Mouse (Mus musculus) neural tube, embryonic 14.5 days (tissue): ENCODE data around the gene Otulinl. TPM values are rescaled to one million over a fixed set of nuclear protein-coding genes. Genes with fewer than 3 reads are reported as not detected.

Experiments
- ATAC-seq: fragments of 200-750 bp; cut with Nextera tagmentation; 2 replicates; pipeline ENCODE4 v1.8.0; 2017; ENCODE audit warnings: low read depth, mild to moderate bottlenecking, moderate TSS enrichment, moderate library complexity
- H3K27ac ChIP-seq: fragments of 300-500 bp; sonication (generic); 2 replicates; pipeline ENCODE4 v1.5.1; 2014; ENCODE audit warnings: low read depth, mild to moderate bottlenecking, control low read depth, low read length, moderate library complexity, mixed read lengths
- H3K27me3 ChIP-seq: fragments of 300-500 bp; sonication (generic); 2 replicates; pipeline ENCODE4 v1.6.1; 2014; ENCODE audit warnings: low read length; ENCODE audit not compliant: control insufficient read depth, insufficient read depth
- H3K36me3 ChIP-seq: fragments of 300-500 bp; sonication (generic); 2 replicates; pipeline ENCODE4 v1.6.1; 2014; ENCODE audit warnings: low read length, mixed read lengths; ENCODE audit not compliant: control insufficient read depth, insufficient read depth
- H3K4me1 ChIP-seq: fragments of 300-500 bp; sonication (generic); 2 replicates; pipeline ENCODE4 v1.6.1; 2014; ENCODE audit warnings: low read length; ENCODE audit not compliant: control insufficient read depth, insufficient read depth
- H3K4me2 ChIP-seq: fragments of 300-500 bp; sonication (generic); 2 replicates; pipeline ENCODE4 v1.6.1; 2014; ENCODE audit warnings: mild to moderate bottlenecking, low read depth, low read length, control low read depth
- H3K4me3 ChIP-seq: fragments of 300-500 bp; sonication (generic); 2 replicates; pipeline ENCODE4 v1.5.1; 2014; ENCODE audit warnings: low read depth, low read length, control low read depth, mixed read lengths
- H3K9ac ChIP-seq: fragments of 300-500 bp; sonication (generic); replicated peaks from 2 replicates; pipeline ENCODE4 v1.6.1; 2014; ENCODE audit warnings: low read depth, mild to moderate bottlenecking, control low read depth, low read length, mixed read lengths
- H3K9me3 ChIP-seq: fragments of 300-500 bp; sonication (generic); 2 replicates; pipeline ENCODE4 v1.6.1; 2016; ENCODE audit warnings: low read length; ENCODE audit not compliant: control insufficient read depth
- WGBS: fragments of 180-500 bp; shearing (Covaris S2); extraction: QIAGEN DNeasy Blood & Tissue Kit; methylation state at CpG from one replicate; pipeline ENCODE4 v1.1.7; 2014; 5-methylcytosine and 5-hydroxymethylcytosine counted together
- polyA plus RNA-seq: library from polyadenylated mRNA; unstranded; fragments of >200 nt; fragmentation: Nextera tagmentation; extraction: Ambion mirVana; gene quantifications from 2 replicates; pipeline ENCODE4 v1.2.1, GENCODE M21; 2014

Otulinl gene
- polyA plus RNA-seq, 1 experiment from 2014 or later: 11.2 TPM

DNA sequence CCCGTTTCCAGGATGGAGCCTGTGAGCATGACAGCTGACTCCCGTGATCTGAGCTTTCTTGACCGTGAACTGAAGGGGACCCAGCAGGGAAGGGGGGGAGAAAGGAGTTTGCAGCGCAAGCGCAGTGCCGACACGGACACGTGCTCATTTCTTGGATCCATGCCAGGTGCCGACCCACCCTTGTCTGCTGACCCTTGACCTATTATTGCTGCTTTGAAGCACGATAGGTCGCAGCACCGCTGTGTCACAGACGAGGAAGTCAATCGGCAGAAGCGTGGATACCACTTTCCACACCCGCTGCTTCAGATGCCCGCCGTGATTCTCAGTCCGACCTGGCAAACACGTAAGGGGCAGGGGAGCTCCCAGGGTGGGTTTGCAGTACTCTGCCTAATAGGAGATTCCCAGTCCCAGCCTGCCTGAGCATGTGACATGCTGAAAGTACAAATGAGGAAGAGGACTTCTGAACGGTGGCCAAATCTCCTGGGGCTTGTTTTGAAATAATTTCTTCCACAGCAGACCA is 15.9 kb downstream of the Otulinl start:
- no peaks in the 10 kb centered on the region for H3K27me3 ChIP-seq
- WGBS: 47% methylated on average over 21 of the region's 21 CpGs
- H3K4me1 ChIP-seq: no peaks in the 10 kb centered on the region
- no peak overlapping the region for H3K9ac ChIP-seq
- no peak overlapping the region for H3K4me3 ChIP-seq
- no peaks in the 10 kb centered on the region for H3K36me3 ChIP-seq
- peak overlapping the region; percentile 34 for H3K4me2 ChIP-seq
- no peaks in the 10 kb centered on the region for H3K9me3 ChIP-seq
- no peak overlapping the region for H3K27ac ChIP-seq
- peak; percentile 52 for ATAC-seq

DNA sequence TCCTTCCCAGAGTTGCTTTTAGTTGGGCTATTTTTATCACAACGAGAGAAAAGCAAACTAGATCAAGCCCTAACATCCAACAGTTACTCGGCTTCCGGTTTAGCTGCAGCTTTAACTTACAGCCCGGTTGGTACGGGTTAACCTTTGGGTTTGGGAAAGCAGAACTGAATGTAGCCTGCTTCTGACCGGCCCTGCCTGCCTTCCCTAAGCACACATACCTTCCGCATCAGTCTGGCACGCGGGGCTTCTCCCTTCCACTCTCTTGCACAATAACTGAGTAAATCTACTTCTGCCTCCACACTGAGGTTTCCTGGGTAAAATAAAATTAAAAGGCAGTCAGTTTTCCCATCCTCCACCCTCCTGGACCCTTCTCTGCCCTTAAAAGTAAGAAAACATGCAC is 17.3 kb downstream of the Otulinl start:
- Histone ChIP-seq H3K27ac (no peak overlapping the region), H3K9me3 (no peaks in the 10 kb centered on the region), H3K27me3 (no peaks in the 10 kb centered on the region), H3K4me1 (no peaks in the 10 kb centered on the region), H3K9ac (no peak overlapping the region), H3K4me2 (no peak overlapping the region), H3K4me3 (no peak overlapping the region), H3K36me3 (no peaks in the 10 kb centered on the region)
- ATAC-seq: no peak
- 93% methylated on average over 9 of the region's 9 CpGs for WGBS

DNA sequence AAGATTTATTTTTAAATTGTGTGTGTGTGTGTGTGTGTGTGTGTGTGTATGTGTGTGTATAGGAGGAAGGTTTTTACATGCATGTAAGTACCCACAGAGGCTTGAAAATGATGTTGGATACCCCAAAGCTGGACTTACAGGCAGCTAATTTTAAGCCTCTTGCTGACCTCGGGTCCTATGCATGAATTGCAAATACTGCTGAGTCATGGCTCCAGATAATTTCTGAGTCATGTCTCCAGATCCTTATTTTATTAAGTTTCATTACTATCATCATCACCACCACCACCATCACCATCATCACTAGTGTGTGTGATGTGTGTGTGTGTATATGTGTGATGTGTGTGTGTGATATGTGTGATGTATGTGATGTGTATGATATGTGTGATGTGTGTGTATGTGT is 18.7 kb downstream of the Otulinl start:
- Histone ChIP-seq H3K27ac (no peak overlapping the region), H3K9me3 (no peaks in the 10 kb centered on the region), H3K4me3 (no peak overlapping the region), H3K9ac (no peak overlapping the region), H3K4me1 (no peaks in the 10 kb centered on the region), H3K36me3 (no peaks in the 10 kb centered on the region), H3K27me3 (no peaks in the 10 kb centered on the region), H3K4me2 (no peak overlapping the region)
- ATAC-seq: no peak
- WGBS: 67% methylated on average over 1 of the region's 1 CpGs

DNA sequence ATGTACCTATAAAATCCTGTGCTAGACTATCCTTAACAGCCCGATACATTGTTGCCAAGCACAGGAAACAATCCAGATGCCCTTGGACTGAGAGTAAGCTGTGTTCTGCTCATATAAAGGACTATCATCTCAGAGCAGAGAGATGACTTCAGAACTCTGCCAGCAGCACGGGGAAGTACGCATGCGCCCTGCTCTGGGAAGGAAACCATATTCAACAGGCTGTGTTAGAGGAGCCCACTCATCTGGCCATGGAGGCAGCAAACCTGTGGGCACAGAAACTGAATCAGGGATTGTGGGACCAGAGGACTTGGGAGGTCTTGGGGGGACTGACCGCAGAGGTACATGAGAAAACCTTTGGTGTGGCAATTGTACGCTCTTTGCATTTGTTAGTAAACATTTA is 19.7 kb downstream of the Otulinl start:
- no peak overlapping the region for H3K4me3 ChIP-seq
- H3K4me2 ChIP-seq: no peak overlapping the region
- H3K36me3 ChIP-seq: no peaks in the 10 kb centered on the region
- H3K4me1 ChIP-seq: no peaks in the 10 kb centered on the region
- ATAC-seq: no peak
- no peak overlapping the region for H3K27ac ChIP-seq
- no peak overlapping the region for H3K9ac ChIP-seq
- no peaks in the 10 kb centered on the region for H3K27me3 ChIP-seq
- no peaks in the 10 kb centered on the region for H3K9me3 ChIP-seq
- 90% methylated on average over 6 of the region's 6 CpGs for WGBS

DNA sequence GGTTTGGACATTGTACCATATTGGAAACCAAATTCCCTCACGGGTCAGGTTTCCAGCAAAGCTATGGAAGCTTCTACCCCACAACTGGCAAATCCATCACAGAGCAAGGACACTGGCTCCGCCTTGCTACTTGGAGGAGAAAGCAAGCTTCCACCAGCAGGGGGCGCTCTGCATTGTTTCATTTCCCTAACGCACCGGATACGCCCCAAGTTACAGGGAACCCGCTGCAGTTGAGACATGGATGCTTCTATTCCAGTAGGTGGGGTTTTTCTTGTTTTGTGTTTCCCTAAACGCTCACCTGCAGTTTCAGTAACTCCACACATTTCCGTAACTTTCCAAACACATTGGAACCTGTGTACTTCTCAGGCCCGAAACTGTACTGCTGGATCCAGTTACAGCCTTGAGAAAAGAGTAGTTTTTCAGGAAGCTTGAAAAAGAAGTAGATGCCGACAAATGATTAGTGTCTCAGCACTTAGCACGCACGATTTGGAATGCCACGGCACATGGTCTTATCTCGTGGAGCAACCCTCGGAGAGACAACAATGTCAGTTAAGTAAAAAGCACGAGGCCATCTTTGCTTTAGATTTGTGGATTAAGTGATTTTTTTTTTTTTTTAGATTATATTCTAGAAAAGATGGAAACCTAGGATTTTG is 21.7 kb downstream of the Otulinl start:
- H3K27me3 ChIP-seq: no peaks in the 10 kb centered on the region
- 48% methylated on average over 17 of the region's 17 CpGs for WGBS
- H3K4me2 ChIP-seq: no peak overlapping the region
- no peak overlapping the region for H3K9ac ChIP-seq
- no peaks in the 10 kb centered on the region for H3K4me1 ChIP-seq
- H3K9me3 ChIP-seq: no peaks in the 10 kb centered on the region
- no peak overlapping the region for H3K4me3 ChIP-seq
- no peak overlapping the region for H3K27ac ChIP-seq
- ATAC-seq: peak; percentile 65; the same call in 1 of the 2 replicates
- no peaks in the 10 kb centered on the region for H3K36me3 ChIP-seq

DNA sequence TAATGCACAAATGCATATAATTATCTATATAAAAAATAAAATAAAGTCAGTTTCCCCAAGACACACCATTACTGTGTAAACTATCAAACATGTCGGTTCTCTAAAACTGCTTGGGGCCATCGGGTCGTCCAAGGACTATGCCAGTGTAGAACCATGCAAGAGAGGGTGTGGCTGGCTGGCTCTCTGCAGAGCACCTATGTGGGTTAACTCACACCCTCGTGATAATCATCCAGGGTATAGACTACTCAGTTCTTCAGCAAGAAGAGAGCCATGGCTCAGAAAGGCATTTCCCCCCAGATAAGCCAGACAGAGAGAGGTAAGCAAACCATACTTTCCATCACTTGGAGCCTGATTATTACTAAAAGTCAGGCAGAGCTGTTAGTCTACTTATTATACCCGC is 22.2 kb downstream of the Otulinl start:
- Histone ChIP-seq H3K27ac (no peak overlapping the region), H3K36me3 (no peaks in the 10 kb centered on the region), H3K4me3 (no peak overlapping the region), H3K9me3 (no peaks in the 10 kb centered on the region), H3K4me2 (no peak overlapping the region), H3K27me3 (no peaks in the 10 kb centered on the region), H3K9ac (no peak overlapping the region), H3K4me1 (no peaks in the 10 kb centered on the region)
- ATAC-seq: no peak
- WGBS: 86% methylated on average over 5 of the region's 5 CpGs

DNA sequence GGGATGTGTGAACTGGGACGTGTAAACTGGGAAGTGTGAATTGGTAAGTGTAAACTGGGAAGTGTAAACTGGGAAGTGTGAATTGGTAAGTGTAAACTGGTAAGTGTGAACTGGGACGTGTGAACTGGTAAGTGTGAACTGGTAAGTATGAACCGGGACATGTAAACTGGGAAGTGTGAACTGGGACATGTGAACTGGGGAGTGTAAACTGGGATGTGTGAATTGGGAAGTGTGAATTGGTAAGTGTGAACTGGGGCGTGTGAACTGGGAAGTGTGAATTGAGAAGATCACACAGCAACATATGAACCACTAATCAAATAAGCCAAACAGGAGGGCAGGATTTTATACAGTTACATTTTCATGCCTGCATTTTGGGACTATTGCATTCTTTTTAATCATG is 23.0 kb downstream of the Otulinl start:
- H3K4me2 ChIP-seq: no peak overlapping the region
- H3K27ac ChIP-seq: no peak overlapping the region
- ATAC-seq: no peak
- WGBS: 94% methylated on average over 4 of the region's 4 CpGs
- H3K4me1 ChIP-seq: no peaks in the 10 kb centered on the region
- H3K4me3 ChIP-seq: no peak overlapping the region
- no peaks in the 10 kb centered on the region for H3K9me3 ChIP-seq
- no peaks in the 10 kb centered on the region for H3K36me3 ChIP-seq
- no peak overlapping the region for H3K9ac ChIP-seq
- H3K27me3 ChIP-seq: no peaks in the 10 kb centered on the region

DNA sequence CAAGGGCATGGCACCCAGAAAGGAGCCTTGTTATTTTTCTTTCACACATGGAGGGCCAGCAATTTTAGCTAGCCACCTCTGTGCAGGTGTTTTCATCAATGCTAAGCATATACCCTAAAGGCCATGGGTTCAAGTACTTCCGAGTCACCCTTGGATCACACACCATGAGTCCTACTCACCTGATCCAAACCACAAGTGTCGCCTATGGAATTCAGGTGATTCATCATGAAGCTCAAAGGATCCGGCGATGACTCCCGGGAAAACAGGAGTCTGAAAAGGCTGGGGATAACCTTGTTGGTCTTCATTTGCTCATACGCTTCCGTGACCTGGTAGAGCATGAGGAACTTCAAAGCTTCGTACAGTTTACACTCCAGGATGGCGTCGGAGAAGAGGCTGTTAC is 23.5 kb downstream of the Otulinl start:
- H3K27me3 ChIP-seq: no peaks in the 10 kb centered on the region
- no peak overlapping the region for H3K4me3 ChIP-seq
- no peak overlapping the region for H3K27ac ChIP-seq
- H3K9me3 ChIP-seq: no peaks in the 10 kb centered on the region
- no peak overlapping the region for H3K4me2 ChIP-seq
- H3K4me1 ChIP-seq: no peaks in the 10 kb centered on the region
- ATAC-seq: no peak
- no peaks in the 10 kb centered on the region for H3K36me3 ChIP-seq
- 97% methylated on average over 10 of the region's 10 CpGs for WGBS
- no peak overlapping the region for H3K9ac ChIP-seq

DNA sequence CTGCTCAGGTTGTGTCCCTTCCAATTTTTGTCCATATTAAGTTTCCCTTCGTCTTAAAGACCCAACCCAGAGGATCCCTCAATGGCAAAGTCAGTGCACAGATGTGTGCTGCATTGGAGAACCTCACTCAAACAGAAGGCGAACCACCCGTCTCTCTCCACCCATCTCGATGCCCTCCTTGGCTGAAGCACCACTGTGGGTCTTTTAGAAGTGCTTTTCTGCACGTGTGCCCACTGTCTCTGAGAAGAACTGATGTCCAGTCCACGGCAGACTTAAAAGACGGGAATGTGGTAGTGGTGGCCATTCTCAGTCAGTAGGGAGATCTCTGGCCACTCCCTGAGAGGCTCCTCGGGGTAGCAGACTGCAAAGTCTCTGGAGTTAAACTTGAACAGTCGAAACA is 24.8 kb downstream of the Otulinl start:
- Histone ChIP-seq H3K4me1 (no peaks in the 10 kb centered on the region), H3K4me3 (no peak overlapping the region), H3K27me3 (no peaks in the 10 kb centered on the region), H3K36me3 (no peaks in the 10 kb centered on the region), H3K27ac (no peak overlapping the region), H3K9ac (no peak overlapping the region), H3K9me3 (no peaks in the 10 kb centered on the region), H3K4me2 (no peak overlapping the region)
- 82% methylated on average over 9 of the region's 9 CpGs for WGBS
- no peak for ATAC-seq
